Mouse (Mus musculus): Measurements from ENCODE around the gene Mmp14. TPM values are rescaled to one million over a fixed set of nuclear protein-coding genes. Genes with fewer than 3 reads are reported as not detected.

The Mmp14 gene
- total RNA-seq, 2 experiments from 2014 or later, result 2.0 to 3.5 TPM

Other genes starting within 250 kb of the Mmp14 start
- 58.9 and 78.6 TPM in 2 replicates for gene Dad1, start 177.5 kb upstream of the Mmp14 start, total RNA-seq (2015; ENCODE audit: low replicate concordance)
- 20.1 and 26.9 TPM in 2 replicates for gene Dad1, start 177.5 kb upstream of the Mmp14 start, total RNA-seq (2017; ENCODE audit: low replicate concordance)
- gene Abhd4, start 177.4 kb upstream of the Mmp14 start, total RNA-seq (2015; ENCODE audit: low replicate concordance), result 73.8 and 97.2 TPM in 2 replicates
- 63.7 and 104 TPM in 2 replicates for gene Abhd4, start 177.4 kb upstream of the Mmp14 start, total RNA-seq (2017; ENCODE audit: low replicate concordance)
- gene Olfr49, start 146.7 kb upstream of the Mmp14 start, total RNA-seq (2015; ENCODE audit: low replicate concordance), result not detected in 2 replicates
- gene Olfr49, start 146.7 kb upstream of the Mmp14 start, total RNA-seq (2017; ENCODE audit: low replicate concordance), result not detected in 2 replicates
- 10.4 and 20.9 TPM in 2 replicates for gene Oxa1l, start 70.8 kb upstream of the Mmp14 start, total RNA-seq (2015; ENCODE audit: low replicate concordance)
- gene Oxa1l, start 70.8 kb upstream of the Mmp14 start, total RNA-seq (2017; ENCODE audit: low replicate concordance), result 8.9 and 9.3 TPM in 2 replicates
- gene Slc7a7, start 13.8 kb upstream of the Mmp14 start, total RNA-seq (2015; ENCODE audit: low replicate concordance), result 2.7 and 7.5 TPM in 2 replicates
- 5.6 and 6.0 TPM in 2 replicates for gene Slc7a7, start 13.8 kb upstream of the Mmp14 start, total RNA-seq (2017; ENCODE audit: low replicate concordance)
- 36.8 and 40.3 TPM in 2 replicates for gene Mrpl52, start 4.7 kb upstream of the Mmp14 start, total RNA-seq (2015; ENCODE audit: low replicate concordance)
- gene Mrpl52, start 4.7 kb upstream of the Mmp14 start, total RNA-seq (2017; ENCODE audit: low replicate concordance), result 18.0 and 27.6 TPM in 2 replicates
- gene Lrp10, start 32.5 kb downstream of the Mmp14 start, total RNA-seq (2015; ENCODE audit: low replicate concordance), result 6.7 and 10.9 TPM in 2 replicates
- 12.2 and 13.9 TPM in 2 replicates for gene Lrp10, start 32.5 kb downstream of the Mmp14 start, total RNA-seq (2017; ENCODE audit: low replicate concordance)
- not detected in 2 replicates for gene Rem2, start 44.5 kb downstream of the Mmp14 start, total RNA-seq (2015; ENCODE audit: low replicate concordance)
- not detected in 2 replicates for gene Rem2, start 44.5 kb downstream of the Mmp14 start, total RNA-seq (2017; ENCODE audit: low replicate concordance)
- gene Prmt5, start 85.9 kb downstream of the Mmp14 start, total RNA-seq (2015; ENCODE audit: low replicate concordance), result 6.9 and 12.3 TPM in 2 replicates
- gene Prmt5, start 85.9 kb downstream of the Mmp14 start, total RNA-seq (2017; ENCODE audit: low replicate concordance), result 5.2 and 9.5 TPM in 2 replicates
- gene Haus4, start 123.0 kb downstream of the Mmp14 start, total RNA-seq (2015; ENCODE audit: low replicate concordance), result 13.0 and 30.6 TPM in 2 replicates
- 39.4 and 42.9 TPM in 2 replicates for gene Haus4, start 123.0 kb downstream of the Mmp14 start, total RNA-seq (2017; ENCODE audit: low replicate concordance)
- gene Ajuba, start 145.9 kb downstream of the Mmp14 start, total RNA-seq (2015; ENCODE audit: low replicate concordance), result not detected in 2 replicates
- 0.85 TPM in 1 of 2 replicates, not detected in the other for gene Ajuba, start 145.9 kb downstream of the Mmp14 start, total RNA-seq (2017; ENCODE audit: low replicate concordance)
- 1.3 and 4.4 TPM in 2 replicates for gene 4931414P19Rik, start 174.4 kb downstream of the Mmp14 start, total RNA-seq (2015; ENCODE audit: low replicate concordance)
- 1.0 and 1.4 TPM in 2 replicates for gene 4931414P19Rik, start 174.4 kb downstream of the Mmp14 start, total RNA-seq (2017; ENCODE audit: low replicate concordance)
- 47.7 and 51.0 TPM in 2 replicates for gene Psmb5, start 186.4 kb downstream of the Mmp14 start, total RNA-seq (2015; ENCODE audit: low replicate concordance)
- 12.9 and 18.1 TPM in 2 replicates for gene Psmb5, start 186.4 kb downstream of the Mmp14 start, total RNA-seq (2017; ENCODE audit: low replicate concordance)
- not detected in 2 replicates for gene Psmb11, start 189.8 kb downstream of the Mmp14 start, total RNA-seq (2015; ENCODE audit: low replicate concordance)
- gene Psmb11, start 189.8 kb downstream of the Mmp14 start, total RNA-seq (2017; ENCODE audit: low replicate concordance), result 0.26 TPM in 1 of 2 replicates, not detected in the other
- gene Gm17606, start 209.3 kb downstream of the Mmp14 start, total RNA-seq (2015; ENCODE audit: low replicate concordance), result not detected in 2 replicates
- gene Gm17606, start 209.3 kb downstream of the Mmp14 start, total RNA-seq (2017; ENCODE audit: low replicate concordance), result not detected in 2 replicates
- 1.3 and 1.5 TPM in 2 replicates for gene Cdh24, start 209.8 kb downstream of the Mmp14 start, total RNA-seq (2015; ENCODE audit: low replicate concordance)
- 2.4 and 5.0 TPM in 2 replicates for gene Cdh24, start 209.8 kb downstream of the Mmp14 start, total RNA-seq (2017; ENCODE audit: low replicate concordance)

Data from erythroblast, adult 5-6 weeks (primary cell).